Mouse (Mus musculus): ENCODE measurements around the gene Erbb4. TPM values are rescaled to one million over a fixed set of nuclear protein-coding genes. Genes with fewer than 3 reads are reported as not detected.

Erbb4 gene
- 0.03 TPM in 1 of 2 replicates, not detected in the other for polyA plus RNA-seq (2015; fragmentation: Nextera tagmentation; extraction: Ambion mirVana)

DNA sequence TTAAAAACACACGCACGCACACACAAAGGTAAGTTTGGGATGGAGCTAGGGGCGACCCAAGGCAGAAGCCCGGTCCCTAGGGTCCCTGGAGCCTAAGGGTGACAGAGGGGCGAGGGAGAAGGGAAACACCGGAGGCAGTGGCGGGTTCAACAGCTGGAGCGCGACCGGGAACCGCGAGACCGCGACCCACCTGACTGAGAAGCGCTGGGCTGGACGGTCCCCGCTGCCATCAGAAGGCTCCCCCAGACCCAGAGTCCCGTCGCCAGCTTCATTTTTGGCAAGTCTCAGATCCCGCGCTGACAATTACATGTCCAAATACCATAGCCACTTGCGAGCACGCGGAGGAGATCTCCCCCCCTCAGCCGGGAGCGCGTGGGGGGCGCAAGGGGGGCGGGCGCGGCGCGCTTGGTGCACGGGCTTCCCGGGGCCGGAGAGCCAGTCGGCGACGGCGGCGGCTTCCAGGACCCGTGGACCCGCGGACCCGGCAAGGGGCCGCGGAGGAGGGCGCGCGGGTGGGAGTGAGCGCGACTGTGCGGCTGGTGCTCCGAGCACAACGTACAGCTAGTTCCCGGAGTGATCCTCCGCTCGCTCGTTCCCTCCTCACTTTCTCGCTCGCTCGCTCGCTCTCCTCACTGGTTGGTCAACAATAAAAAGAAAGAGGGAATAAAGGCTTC lies at the start of gene Erbb4:
Gene Erbb4 (minus strand): TSS at position 575 of the 674 bp plus-strand sequence.
- Histone ChIP-seq H3K4me3 (ENCODE audit: low read depth, low read length) (peak within 1 kb of the TSS; percentile 46), H3K27me3 (replicated peaks; ENCODE audit: control insufficient read depth, insufficient read depth, low read length) (peaks cover 55% of the 10 kb centered on the region), H3K27ac (ENCODE audit: low read depth, low read length) (no peak within 1 kb of the TSS), H3K36me3 (ENCODE audit: control insufficient read depth, insufficient read depth) (no peaks in the 10 kb centered on the region), H3K4me2 (replicated peaks; ENCODE audit: low read depth) (peak within 1 kb of the TSS; percentile 99), H3K4me1 (replicated peaks; ENCODE audit: control insufficient read depth, insufficient read depth, low read length) (0 out of 2 replicates have a peak, but pooled peaks cover 8% of the 10 kb centered on the region), H3K9me3 (ENCODE audit: control insufficient read depth) (no peaks in the 10 kb centered on the region), H3K9ac (ENCODE audit: low read depth, low read length) (peak within 1 kb of the TSS; percentile 3; the same call in 1 of the 2 replicates)
- ATAC-seq: no peak; the same call in 1 of the 2 replicates
- under 1% methylated on average over 56 of the region's 63 CpGs for WGBS
- no peak for TF ChIP-seq CTCF (IDR thresholded peaks at IDR 0.05; ENCODE audit: low read depth)

DNA sequence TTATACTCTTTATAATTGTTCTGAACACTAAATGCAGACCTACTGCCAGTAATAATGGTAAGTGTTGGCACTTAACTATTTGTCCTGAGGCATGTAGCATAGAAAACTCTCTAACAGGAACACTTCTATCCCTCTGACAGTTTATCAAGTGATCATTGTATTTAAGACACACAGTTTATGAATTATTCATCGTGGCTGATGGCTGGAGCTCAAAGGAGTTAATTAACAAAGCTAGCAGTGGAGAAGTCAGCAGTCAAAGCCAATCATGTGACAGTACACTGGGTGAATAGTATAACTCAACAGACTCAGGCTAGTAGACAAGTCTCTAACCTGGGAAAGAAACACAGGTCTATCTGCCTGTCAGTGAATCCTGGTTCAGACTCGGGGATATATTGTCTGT lies 49.5 kb upstream of the Erbb4 start:
- no peak for TF ChIP-seq CTCF (IDR thresholded peaks at IDR 0.05; ENCODE audit: low read depth)
- Histone ChIP-seq H3K4me1 (replicated peaks; ENCODE audit: control insufficient read depth, insufficient read depth, low read length) (no peaks in the 10 kb centered on the region), H3K36me3 (ENCODE audit: control insufficient read depth, insufficient read depth) (no peaks in the 10 kb centered on the region), H3K4me3 (ENCODE audit: low read depth, low read length) (no peak overlapping the region), H3K4me2 (replicated peaks; ENCODE audit: low read depth) (no peak overlapping the region), H3K9me3 (ENCODE audit: control insufficient read depth) (no peaks in the 10 kb centered on the region), H3K27me3 (replicated peaks; ENCODE audit: control insufficient read depth, insufficient read depth, low read length) (no peaks in the 10 kb centered on the region), H3K27ac (ENCODE audit: low read depth, low read length) (no peak overlapping the region), H3K9ac (ENCODE audit: low read depth, low read length) (no peak overlapping the region)
- no peak for ATAC-seq
- 71% methylated on average over 2 of the region's 2 CpGs for WGBS

DNA sequence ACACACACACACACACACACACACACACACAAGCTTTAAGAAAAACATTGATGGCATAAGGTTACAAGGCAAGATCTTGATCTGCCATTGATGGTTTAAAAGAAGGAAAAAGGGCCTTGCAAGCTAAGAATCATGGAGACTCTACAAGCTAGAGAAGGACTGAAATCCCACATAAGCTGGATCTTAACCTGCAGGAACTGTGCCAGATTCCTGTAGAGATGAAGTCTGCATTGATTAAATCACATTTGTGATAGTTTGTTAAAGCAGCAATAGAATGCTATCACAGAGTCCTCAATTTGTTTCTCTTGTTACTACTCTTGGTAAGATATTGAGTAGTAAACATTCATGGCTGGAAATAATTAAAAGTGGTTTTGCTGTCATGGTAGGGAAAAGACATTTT lies 33.5 kb upstream of the Erbb4 start:
- no peak overlapping the region for H3K27ac ChIP-seq (ENCODE audit: low read depth, low read length)
- no peaks in the 10 kb centered on the region for H3K27me3 ChIP-seq (replicated peaks; ENCODE audit: control insufficient read depth, insufficient read depth, low read length)
- no peaks in the 10 kb centered on the region for H3K9me3 ChIP-seq (ENCODE audit: control insufficient read depth)
- ATAC-seq: no peak
- no peak overlapping the region for H3K4me2 ChIP-seq (replicated peaks; ENCODE audit: low read depth)
- no peak overlapping the region for H3K9ac ChIP-seq (ENCODE audit: low read depth, low read length)
- no peak for TF ChIP-seq CTCF (IDR thresholded peaks at IDR 0.05; ENCODE audit: low read depth)
- H3K4me1 ChIP-seq (replicated peaks; ENCODE audit: control insufficient read depth, insufficient read depth, low read length): no peaks in the 10 kb centered on the region
- no peaks in the 10 kb centered on the region for H3K36me3 ChIP-seq (ENCODE audit: control insufficient read depth, insufficient read depth)
- no peak overlapping the region for H3K4me3 ChIP-seq (ENCODE audit: low read depth, low read length)

DNA sequence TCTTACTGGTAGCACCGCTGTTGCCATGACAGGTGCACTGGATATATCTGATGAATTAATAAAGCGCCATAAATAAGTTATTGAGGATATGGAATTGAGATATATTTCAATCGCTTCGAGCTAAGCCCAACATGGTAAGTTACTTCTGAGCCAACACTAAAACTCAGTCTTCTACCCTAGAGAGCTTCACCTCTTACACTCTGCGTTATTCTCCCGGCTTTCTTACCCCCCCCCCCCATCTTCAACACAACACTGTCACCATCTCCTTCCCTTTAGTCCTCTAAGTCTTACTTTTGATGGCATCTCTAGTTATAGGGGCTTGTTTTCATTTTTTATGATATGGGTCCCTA lies 31.6 kb upstream of the Erbb4 start:
- WGBS: 45% methylated on average over 6 of the region's 6 CpGs

DNA sequence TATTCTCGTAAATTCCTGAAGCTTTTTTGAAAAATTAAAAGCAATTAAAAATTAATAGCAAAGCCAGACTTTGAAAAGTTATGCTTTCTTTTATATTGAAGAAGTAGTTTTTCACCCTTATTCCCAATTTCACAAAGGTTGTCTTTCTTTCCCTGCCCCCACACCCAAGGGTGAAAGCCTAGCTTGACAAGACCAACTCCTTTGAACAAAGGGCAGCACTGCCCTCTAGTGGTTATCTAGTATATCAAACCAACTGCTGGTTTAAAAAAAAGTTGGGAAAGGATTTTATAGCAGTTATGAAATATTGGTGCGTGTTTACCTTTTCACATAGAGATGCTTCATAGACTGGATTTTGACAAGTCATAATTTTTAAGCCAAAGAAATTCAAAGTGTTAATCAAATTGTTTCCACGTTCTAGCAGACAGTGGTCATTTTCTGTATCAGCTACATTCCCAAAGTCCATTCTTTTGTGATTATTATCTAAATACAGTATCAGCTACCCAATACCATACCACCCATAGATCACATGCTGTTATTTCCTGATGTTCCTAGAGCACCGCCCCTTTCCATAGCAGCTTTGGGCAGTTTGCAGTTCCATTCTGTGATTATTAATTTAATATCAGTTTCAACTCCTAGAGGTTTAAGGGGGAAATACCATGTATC lies 31.1 kb upstream of the Erbb4 start:
- H3K27ac ChIP-seq (ENCODE audit: low read depth, low read length): no peak overlapping the region
- no peaks in the 10 kb centered on the region for H3K4me1 ChIP-seq (replicated peaks; ENCODE audit: control insufficient read depth, insufficient read depth, low read length)
- no peak overlapping the region for H3K4me2 ChIP-seq (replicated peaks; ENCODE audit: low read depth)
- no peak overlapping the region for H3K4me3 ChIP-seq (ENCODE audit: low read depth, low read length)
- no peak for ATAC-seq
- H3K27me3 ChIP-seq (replicated peaks; ENCODE audit: control insufficient read depth, insufficient read depth, low read length): no peaks in the 10 kb centered on the region
- H3K9me3 ChIP-seq (ENCODE audit: control insufficient read depth): no peaks in the 10 kb centered on the region
- no peak overlapping the region for H3K9ac ChIP-seq (ENCODE audit: low read depth, low read length)
- WGBS: 36% methylated on average over 4 of the region's 4 CpGs
- peak; percentile 88 for TF ChIP-seq CTCF (IDR thresholded peaks at IDR 0.05; ENCODE audit: low read depth)
- H3K36me3 ChIP-seq (ENCODE audit: control insufficient read depth, insufficient read depth): no peaks in the 10 kb centered on the region

More for the DNA sequence above, 31.6 kb upstream of the Erbb4 start:
- no peak overlapping the region for H3K4me2 ChIP-seq (replicated peaks; ENCODE audit: low read depth)
- H3K4me3 ChIP-seq (ENCODE audit: low read depth, low read length): no peak overlapping the region
- no peaks in the 10 kb centered on the region for H3K36me3 ChIP-seq (ENCODE audit: control insufficient read depth, insufficient read depth)
- no peak overlapping the region for H3K9ac ChIP-seq (ENCODE audit: low read depth, low read length)
- H3K27me3 ChIP-seq (replicated peaks; ENCODE audit: control insufficient read depth, insufficient read depth, low read length): no peaks in the 10 kb centered on the region
- no peaks in the 10 kb centered on the region for H3K9me3 ChIP-seq (ENCODE audit: control insufficient read depth)
- no peak overlapping the region for H3K27ac ChIP-seq (ENCODE audit: low read depth, low read length)
- no peaks in the 10 kb centered on the region for H3K4me1 ChIP-seq (replicated peaks; ENCODE audit: control insufficient read depth, insufficient read depth, low read length)
- ATAC-seq: no peak
- no peak for TF ChIP-seq CTCF (IDR thresholded peaks at IDR 0.05; ENCODE audit: low read depth)

DNA sequence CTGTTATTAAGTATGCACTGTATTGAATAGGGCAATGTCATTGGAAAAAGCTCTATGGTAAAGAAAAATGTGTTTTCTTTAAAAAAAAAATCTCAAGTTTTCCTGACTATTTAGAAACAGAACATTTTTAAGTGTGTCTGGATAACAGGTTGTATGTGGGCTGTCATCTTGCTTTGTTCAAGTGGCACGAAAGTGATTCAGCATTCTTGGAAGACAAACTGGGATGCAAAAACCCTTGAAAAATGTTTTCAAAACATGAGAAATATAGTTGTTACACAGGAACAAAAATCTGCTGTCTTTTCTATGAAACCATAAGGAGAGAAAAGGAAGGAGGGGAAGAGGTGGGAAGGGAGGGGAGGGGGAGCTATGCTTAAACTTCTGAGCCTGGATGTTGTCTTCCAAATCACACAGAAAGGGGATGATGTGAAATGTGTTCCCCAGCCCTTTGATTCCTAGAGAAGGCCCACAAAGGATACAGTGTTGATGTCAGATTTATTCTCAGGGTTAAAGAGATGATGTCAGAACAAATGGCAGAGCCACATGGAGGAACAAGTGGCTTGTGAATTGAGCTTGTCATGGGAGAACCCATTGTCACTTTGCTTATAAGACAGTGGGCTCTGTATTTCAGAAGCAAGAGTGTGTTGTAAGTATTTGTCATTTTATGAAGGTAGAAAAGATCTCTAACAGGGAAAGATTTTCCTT lies 16.4 kb upstream of the Erbb4 start:
- ATAC-seq: no peak
- no peak for TF ChIP-seq CTCF (IDR thresholded peaks at IDR 0.05; ENCODE audit: low read depth)
- no peaks in the 10 kb centered on the region for H3K36me3 ChIP-seq (ENCODE audit: control insufficient read depth, insufficient read depth)
- no peaks in the 10 kb centered on the region for H3K4me1 ChIP-seq (replicated peaks; ENCODE audit: control insufficient read depth, insufficient read depth, low read length)
- H3K9ac ChIP-seq (ENCODE audit: low read depth, low read length): no peak overlapping the region
- no peak overlapping the region for H3K4me2 ChIP-seq (replicated peaks; ENCODE audit: low read depth)
- H3K4me3 ChIP-seq (ENCODE audit: low read depth, low read length): no peak overlapping the region
- H3K27me3 ChIP-seq (replicated peaks; ENCODE audit: control insufficient read depth, insufficient read depth, low read length): no peaks in the 10 kb centered on the region
- WGBS: 85% methylated on average over 1 of the region's 1 CpGs
- H3K27ac ChIP-seq (ENCODE audit: low read depth, low read length): no peak overlapping the region
- no peaks in the 10 kb centered on the region for H3K9me3 ChIP-seq (ENCODE audit: control insufficient read depth)

Measured in intestine, postnatal 0 days (tissue).